Mouse (Mus musculus): ENCODE data around the gene Nek7. TPM values are rescaled to one million over a fixed set of nuclear protein-coding genes. Genes with fewer than 3 reads are reported as not detected.

Nek7 gene
- polyA plus RNA-seq (2012; ENCODE audit: insufficient read depth, low replicate concordance): 1.7 and 2.9 TPM in 2 replicates

DNA sequence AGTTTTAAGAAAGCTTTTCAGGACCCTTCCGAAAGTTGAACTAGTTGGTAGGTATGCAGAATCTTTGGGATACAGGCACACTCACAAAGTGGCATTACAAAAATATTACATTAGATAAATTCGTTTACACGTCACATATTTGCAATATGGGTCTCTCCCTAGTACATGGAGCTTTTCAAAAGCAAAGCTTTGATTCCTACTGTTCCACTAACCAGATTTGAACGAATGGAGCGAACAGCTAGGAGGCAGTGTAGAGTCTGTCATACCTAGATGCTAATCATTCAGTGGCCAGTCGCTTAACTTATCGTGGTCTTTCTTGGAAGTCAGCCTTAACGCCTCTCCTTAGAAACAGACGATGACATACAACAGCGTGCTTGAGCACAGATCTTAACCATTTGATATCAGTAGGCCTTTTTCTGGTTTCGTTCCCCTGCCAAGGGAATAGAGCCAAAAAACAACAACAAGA lies at the start of gene Nek7:
Gene Nek7, minus strand, starts transcription at position 146 of the 466 bp plus-strand sequence.
- no peak for TF ChIP-seq FLI1 (IDR thresholded peaks at IDR 0.05; ENCODE audit: low read length)
- TF ChIP-seq GATA1 (IDR thresholded peaks at IDR 0.05; ENCODE audit: borderline replicate concordance, low read length): no peak
- Histone ChIP-seq H3K36me3 (replicated peaks; ENCODE audit: low read length) (no peaks in the 10 kb centered on the region), H3K27me3 (replicated peaks) (no peaks in the 10 kb centered on the region), H3K9me3 (no peaks in the 10 kb centered on the region), H3K4me1 (peaks cover 34% of the 10 kb centered on the region), H3K4me3 (replicated peaks) (peak within 1 kb of the TSS; percentile 98)

DNA sequence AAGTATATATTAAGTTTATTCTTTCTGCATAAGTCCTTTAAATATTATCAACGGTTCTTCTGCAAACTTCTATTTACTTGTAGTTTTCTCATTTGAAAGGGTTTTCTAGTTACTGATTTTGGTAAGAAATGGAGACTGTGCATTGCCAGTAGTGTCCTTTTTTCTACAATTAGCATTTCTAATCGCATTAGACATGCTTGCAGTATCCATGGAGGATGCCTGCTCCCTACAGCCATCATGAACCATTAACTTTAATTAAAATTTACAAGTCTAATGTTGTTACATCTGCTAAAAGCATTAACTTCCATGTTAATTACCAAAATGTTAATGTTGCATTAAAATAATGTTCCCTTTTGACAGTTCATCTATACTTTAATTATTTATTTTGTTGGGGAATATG lies 42.4 kb upstream of the Nek7 start:
- Histone ChIP-seq H3K4me3 (replicated peaks) (no peak overlapping the region), H3K36me3 (replicated peaks; ENCODE audit: low read length) (no peaks in the 10 kb centered on the region), H3K27me3 (replicated peaks) (no peaks in the 10 kb centered on the region), H3K4me1 (no peaks in the 10 kb centered on the region), H3K9me3 (peaks cover 4% of the 10 kb centered on the region)
- TF ChIP-seq FLI1 (IDR thresholded peaks at IDR 0.05; ENCODE audit: low read length): no peak
- no peak for TF ChIP-seq GATA1 (IDR thresholded peaks at IDR 0.05; ENCODE audit: borderline replicate concordance, low read length)

DNA sequence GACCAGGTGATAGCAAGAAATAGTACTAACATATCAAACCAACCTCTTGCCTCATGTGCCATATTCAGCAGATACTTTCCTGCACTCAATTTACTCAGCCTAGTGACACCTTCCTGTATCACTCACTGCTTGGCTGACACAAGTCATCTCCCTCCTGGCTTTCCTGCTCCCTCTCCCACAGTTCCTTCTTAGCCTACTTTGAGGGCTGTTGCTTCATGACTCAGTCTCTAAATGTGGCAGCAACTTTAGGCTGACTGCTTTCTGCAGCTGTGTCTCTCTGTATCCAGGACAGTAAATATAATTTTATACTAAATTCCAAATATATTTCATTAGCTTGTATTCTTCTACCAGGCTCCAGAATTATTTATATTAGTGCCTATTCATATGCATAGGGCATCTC lies 34.3 kb upstream of the Nek7 start:
- peaks cover 5% of the 10 kb centered on the region; the same call in 1 of the 2 replicates for H3K9me3 ChIP-seq
- H3K4me1 ChIP-seq: no peaks in the 10 kb centered on the region
- H3K27me3 ChIP-seq (replicated peaks): no peaks in the 10 kb centered on the region
- H3K36me3 ChIP-seq (replicated peaks; ENCODE audit: low read length): no peaks in the 10 kb centered on the region
- H3K4me3 ChIP-seq (replicated peaks): no peak overlapping the region
- TF ChIP-seq FLI1 (IDR thresholded peaks at IDR 0.05; ENCODE audit: low read length): no peak
- no peak for TF ChIP-seq GATA1 (IDR thresholded peaks at IDR 0.05; ENCODE audit: borderline replicate concordance, low read length)

DNA sequence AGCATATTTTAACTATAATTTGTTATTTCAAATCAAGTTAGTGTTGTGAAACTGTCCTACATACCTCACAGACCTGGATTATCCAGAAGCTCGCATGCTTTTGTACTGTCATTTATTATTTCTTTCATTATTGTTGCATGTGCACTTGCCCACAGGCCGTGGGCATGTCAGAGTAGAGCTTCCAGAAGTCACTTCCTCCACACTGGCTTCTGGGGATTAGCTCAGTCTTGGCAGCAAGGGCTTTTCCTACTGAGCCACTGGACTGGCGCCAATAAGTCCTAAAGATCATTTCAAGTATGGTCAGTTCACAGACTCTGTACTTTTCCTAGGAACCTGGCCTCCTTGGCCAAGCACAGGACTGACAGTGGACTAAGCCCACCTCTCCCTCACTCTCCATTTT lies 25.1 kb upstream of the Nek7 start:
- H3K9me3 ChIP-seq: no peaks in the 10 kb centered on the region
- no peak for TF ChIP-seq FLI1 (IDR thresholded peaks at IDR 0.05; ENCODE audit: low read length)
- no peak for TF ChIP-seq GATA1 (IDR thresholded peaks at IDR 0.05; ENCODE audit: borderline replicate concordance, low read length)
- H3K27me3 ChIP-seq (replicated peaks): no peaks in the 10 kb centered on the region
- H3K36me3 ChIP-seq (replicated peaks; ENCODE audit: low read length): no peaks in the 10 kb centered on the region
- H3K4me3 ChIP-seq (replicated peaks): no peak overlapping the region
- no peaks in the 10 kb centered on the region for H3K4me1 ChIP-seq

DNA sequence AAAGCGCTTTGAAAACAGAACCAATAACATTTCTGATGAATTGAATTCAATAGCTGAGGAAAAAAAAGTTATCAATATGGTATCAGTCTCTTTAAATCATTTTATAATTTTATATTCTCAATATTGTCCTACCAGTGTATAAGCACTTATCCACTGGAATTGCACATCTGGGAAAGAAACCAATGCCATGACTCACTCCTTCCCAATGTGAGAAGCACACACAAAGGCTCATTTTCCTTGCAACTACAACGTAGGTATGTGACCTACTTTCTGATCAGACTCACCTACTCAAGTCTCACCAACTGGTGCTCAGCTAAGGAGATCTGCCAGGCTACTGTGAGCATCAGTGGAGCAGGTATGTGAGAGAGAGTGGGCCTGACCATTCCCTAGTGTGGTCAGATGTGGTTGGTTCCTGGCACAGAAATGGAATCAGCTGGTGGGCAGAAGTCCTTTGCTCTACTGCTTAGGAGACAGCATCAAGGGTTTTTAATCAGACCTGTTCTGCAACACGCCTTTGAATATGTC lies 23.4 kb upstream of the Nek7 start:
- no peaks in the 10 kb centered on the region for H3K36me3 ChIP-seq (replicated peaks; ENCODE audit: low read length)
- no peaks in the 10 kb centered on the region for H3K9me3 ChIP-seq
- H3K4me3 ChIP-seq (replicated peaks): no peak overlapping the region
- TF ChIP-seq FLI1 (IDR thresholded peaks at IDR 0.05; ENCODE audit: low read length): no peak
- no peak for TF ChIP-seq GATA1 (IDR thresholded peaks at IDR 0.05; ENCODE audit: borderline replicate concordance, low read length)
- H3K27me3 ChIP-seq (replicated peaks): no peaks in the 10 kb centered on the region
- no peaks in the 10 kb centered on the region for H3K4me1 ChIP-seq

DNA sequence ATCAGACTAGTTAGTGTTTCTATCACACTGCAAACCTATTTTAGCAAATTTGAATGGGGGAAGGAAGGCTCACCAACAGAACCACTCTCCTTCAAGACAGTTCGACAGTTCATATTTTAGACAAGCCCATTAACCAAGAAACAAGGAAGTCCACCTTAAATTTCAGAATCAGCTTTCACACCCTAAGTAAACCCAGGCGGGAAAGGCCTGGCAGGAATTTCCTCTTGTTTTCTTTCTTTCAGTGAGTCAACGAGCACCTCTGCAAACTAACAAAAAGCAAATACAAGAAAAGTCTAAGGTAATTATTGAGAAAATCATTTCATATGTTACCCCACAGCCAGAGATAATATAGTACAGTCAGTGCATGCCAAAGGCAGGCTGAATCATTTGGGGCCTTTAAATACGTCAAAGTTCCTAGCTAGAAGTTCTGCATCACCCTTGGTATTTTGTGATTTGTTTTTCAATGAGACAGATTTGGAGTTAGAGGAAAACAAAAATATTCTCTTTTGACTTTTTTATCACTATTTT lies 21.1 kb upstream of the Nek7 start:
- TF ChIP-seq FLI1 (IDR thresholded peaks at IDR 0.05; ENCODE audit: low read length): no peak
- no peak for TF ChIP-seq GATA1 (IDR thresholded peaks at IDR 0.05; ENCODE audit: borderline replicate concordance, low read length)

DNA sequence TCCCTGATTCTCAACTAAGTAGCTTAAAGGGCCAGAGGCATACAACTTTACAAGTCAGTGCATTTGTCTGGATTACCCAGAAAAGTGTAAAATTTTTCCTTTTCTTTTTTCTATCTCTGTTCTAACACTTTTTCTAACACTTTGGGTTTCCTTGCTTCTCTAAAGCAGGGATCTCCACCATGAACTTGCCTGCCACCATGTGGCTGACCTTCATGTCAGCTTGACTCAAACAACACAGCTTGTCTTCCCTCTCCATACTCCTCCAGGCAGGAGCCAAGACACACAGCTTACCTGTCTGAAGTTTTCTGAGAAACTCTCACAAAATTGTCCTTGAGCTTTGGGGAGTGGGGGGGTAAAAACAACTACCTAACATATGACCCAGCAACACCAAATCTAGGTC lies 17.9 kb upstream of the Nek7 start:
- Histone ChIP-seq H3K4me3 (replicated peaks) (no peak overlapping the region), H3K4me1 (no peaks in the 10 kb centered on the region), H3K36me3 (replicated peaks; ENCODE audit: low read length) (no peaks in the 10 kb centered on the region), H3K9me3 (no peaks in the 10 kb centered on the region), H3K27me3 (replicated peaks) (no peaks in the 10 kb centered on the region)
- no peak for TF ChIP-seq GATA1 (IDR thresholded peaks at IDR 0.05; ENCODE audit: borderline replicate concordance, low read length)
- no peak for TF ChIP-seq FLI1 (IDR thresholded peaks at IDR 0.05; ENCODE audit: low read length)

More for the DNA sequence above, 21.1 kb upstream of the Nek7 start:
- Histone ChIP-seq H3K27me3 (replicated peaks) (no peaks in the 10 kb centered on the region), H3K9me3 (no peaks in the 10 kb centered on the region), H3K4me1 (no peaks in the 10 kb centered on the region), H3K4me3 (replicated peaks) (no peak overlapping the region), H3K36me3 (replicated peaks; ENCODE audit: low read length) (no peaks in the 10 kb centered on the region)

DNA sequence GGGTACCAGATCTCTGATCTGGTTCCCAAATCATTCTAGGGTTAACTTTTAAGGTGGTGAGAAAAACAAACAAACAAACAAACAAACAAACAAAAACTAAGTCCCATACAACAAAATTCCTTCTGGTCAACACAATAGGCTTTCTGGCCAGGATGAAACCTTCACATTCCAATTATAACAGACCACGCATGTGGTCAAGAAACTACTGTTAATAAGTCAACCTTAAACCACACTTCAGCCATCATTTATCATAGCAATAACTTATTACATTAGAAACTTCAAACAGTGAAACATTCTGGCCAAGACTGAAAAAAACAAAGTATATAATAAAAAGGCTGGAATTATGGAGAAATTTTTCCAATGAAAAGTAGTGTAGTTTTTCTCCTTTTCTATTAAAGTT lies 14.6 kb upstream of the Nek7 start:
- Histone ChIP-seq H3K27me3 (replicated peaks) (no peaks in the 10 kb centered on the region), H3K9me3 (no peaks in the 10 kb centered on the region), H3K4me1 (no peaks in the 10 kb centered on the region), H3K36me3 (replicated peaks; ENCODE audit: low read length) (no peaks in the 10 kb centered on the region), H3K4me3 (replicated peaks) (no peak overlapping the region)
- TF ChIP-seq FLI1 (IDR thresholded peaks at IDR 0.05; ENCODE audit: low read length): no peak
- TF ChIP-seq GATA1 (IDR thresholded peaks at IDR 0.05; ENCODE audit: borderline replicate concordance, low read length): no peak

DNA sequence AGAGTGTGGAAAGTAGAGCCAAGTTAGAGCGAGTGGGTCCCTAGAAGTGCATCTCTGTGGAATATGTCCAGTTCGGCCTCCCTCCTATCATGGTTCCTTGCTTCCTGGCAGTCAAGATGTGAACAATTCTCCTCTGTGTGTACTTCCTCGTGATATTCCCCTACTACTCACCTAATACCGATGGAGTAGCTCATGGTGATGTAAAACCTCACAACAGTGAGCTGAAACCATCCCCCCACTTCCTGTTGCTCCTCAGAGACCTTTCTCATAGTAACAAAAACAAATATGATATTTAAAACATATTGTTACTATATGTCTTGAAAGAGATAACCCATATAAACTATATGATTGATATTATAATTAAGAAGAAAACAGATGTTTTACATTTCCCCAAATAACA lies 9.0 kb upstream of the Nek7 start:
- H3K27me3 ChIP-seq (replicated peaks): no peaks in the 10 kb centered on the region
- no peak for TF ChIP-seq GATA1 (IDR thresholded peaks at IDR 0.05; ENCODE audit: borderline replicate concordance, low read length)
- TF ChIP-seq FLI1 (IDR thresholded peaks at IDR 0.05; ENCODE audit: low read length): no peak
- H3K9me3 ChIP-seq: no peaks in the 10 kb centered on the region
- H3K36me3 ChIP-seq (replicated peaks; ENCODE audit: low read length): no peaks in the 10 kb centered on the region
- H3K4me3 ChIP-seq (replicated peaks): no peak overlapping the region
- 0 out of 2 replicates have a peak, but pooled peaks cover 3% of the 10 kb centered on the region for H3K4me1 ChIP-seq

DNA sequence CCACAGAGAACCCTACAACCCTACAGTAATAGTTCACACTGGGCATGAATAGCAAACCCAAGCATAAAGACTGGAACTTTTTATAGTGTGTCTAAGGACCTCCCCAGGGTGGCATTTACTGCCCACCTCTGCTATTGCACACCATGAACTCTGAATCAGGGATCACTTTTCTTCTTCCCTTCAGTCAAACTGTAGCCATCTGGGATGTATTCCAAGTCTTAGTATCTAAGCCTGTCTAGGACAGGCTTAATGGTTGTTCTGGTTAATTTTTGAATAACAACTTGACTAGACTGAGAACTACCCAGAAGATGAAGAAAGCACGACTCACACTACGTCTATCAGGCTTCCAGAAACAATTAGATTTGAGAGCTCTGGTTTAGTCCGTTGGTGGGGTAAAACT lies 8.5 kb upstream of the Nek7 start:
- H3K36me3 ChIP-seq (replicated peaks; ENCODE audit: low read length): no peaks in the 10 kb centered on the region
- 0 out of 2 replicates have a peak, but pooled peaks cover 3% of the 10 kb centered on the region for H3K4me1 ChIP-seq
- H3K27me3 ChIP-seq (replicated peaks): no peaks in the 10 kb centered on the region
- no peak overlapping the region for H3K4me3 ChIP-seq (replicated peaks)
- TF ChIP-seq FLI1 (IDR thresholded peaks at IDR 0.05; ENCODE audit: low read length) (no peak), GATA1 (IDR thresholded peaks at IDR 0.05; ENCODE audit: borderline replicate concordance, low read length) (no peak)
- H3K9me3 ChIP-seq: no peaks in the 10 kb centered on the region

Data from megakaryocyte, embryonic 14.5 days (primary cell).